8 mouse cellular contexts compared by ENCODE assay signal in the genomic region with DNA sequence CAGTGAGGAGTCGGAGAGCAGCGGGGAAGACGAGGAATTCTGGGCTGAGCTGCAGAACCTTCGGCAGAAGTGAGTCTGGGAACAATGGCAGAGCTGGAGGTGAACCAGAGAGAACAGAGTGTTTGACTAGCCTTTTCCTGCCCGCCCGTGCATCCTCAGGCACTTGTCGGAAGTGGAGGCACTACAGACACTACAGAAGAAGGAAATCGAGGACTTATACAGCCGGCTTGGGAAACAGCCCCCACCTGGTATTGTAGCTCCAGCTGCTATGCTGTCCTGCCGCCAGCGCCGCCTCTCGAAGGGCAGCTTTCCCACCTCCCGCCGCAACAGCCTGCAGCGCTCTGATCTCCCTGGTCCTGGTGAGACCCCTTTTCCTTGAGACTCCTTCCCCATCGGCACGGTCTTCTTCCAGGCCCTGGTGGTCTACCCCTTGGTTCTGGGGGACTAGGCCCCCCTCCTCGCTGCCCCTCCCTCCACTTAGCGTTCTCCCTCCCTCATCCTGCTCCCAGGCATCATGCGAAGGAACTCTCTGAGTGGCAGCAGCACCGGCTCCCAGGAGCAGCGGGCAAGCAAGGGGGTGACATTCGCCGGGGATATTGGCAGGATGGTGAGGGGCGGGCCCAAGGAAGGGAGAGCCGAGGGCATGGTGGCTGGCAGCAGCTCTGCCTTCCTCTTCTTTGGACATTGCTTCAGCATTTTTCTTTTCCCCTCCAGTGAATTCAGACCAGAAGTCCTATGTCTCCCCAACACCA. TPM values are rescaled to one million over a fixed set of nuclear protein-coding genes. Genes with fewer than 3 reads are reported as not detected.
DNase-seq lines count a peak whose midpoint lies in the region; ATAC-seq and TF ChIP-seq lines count a peak whose summit lies in the region.

No protein-coding gene starts in this region.

- no peak overlapping the region for H3K4me2 ChIP-seq in forebrain, embryonic 11.5 days (ENCODE audit: low read depth, low read length, severe bottlenecking)
- H3K4me2 ChIP-seq in forebrain, postnatal 0 days (ENCODE audit: low read depth), result no peak overlapping the region
- H3K4me2 ChIP-seq in neural tube, embryonic 11.5 days (ENCODE audit: low read depth), result peak overlapping the region; percentile 24; the same call in 1 of the 2 replicates
- H3K4me2 ChIP-seq in limb, embryonic 12.5 days, result peak overlapping the region; percentile 78; the same call in 1 of the 2 replicates

- no peak overlapping the region for H3K4me3 ChIP-seq in forebrain, embryonic 11.5 days (ENCODE audit: low read depth, low read length)
- no peak overlapping the region for H3K4me3 ChIP-seq in forebrain, postnatal 0 days (ENCODE audit: low read depth, low read length)
- no peak overlapping the region for H3K4me3 ChIP-seq in neural tube, embryonic 11.5 days (ENCODE audit: low read depth, low read length)
- no peak overlapping the region for H3K4me3 ChIP-seq in limb, embryonic 12.5 days (replicated peaks)

- 28% methylated on average over 27 of the region's 27 CpGs for WGBS in forebrain, embryonic 11.5 days
- 24% methylated on average over 27 of the region's 27 CpGs for WGBS in forebrain, postnatal 0 days
- WGBS in neural tube, embryonic 11.5 days, result 25% methylated on average over 27 of the region's 27 CpGs
- WGBS in limb, embryonic 12.5 days, result 29% methylated on average over 27 of the region's 27 CpGs

- ATAC-seq in forebrain, embryonic 11.5 days (replicated peaks; ENCODE audit: low FRiP score), result no peak
- no peak for ATAC-seq in forebrain, postnatal 0 days
- no peak for ATAC-seq in neural tube, embryonic 11.5 days (ENCODE audit: insufficient read depth, low FRiP score, low TSS enrichment)
- no peak for ATAC-seq in limb, embryonic 12.5 days (ENCODE audit: insufficient number of reproducible peaks, insufficient read depth, low FRiP score, low TSS enrichment, low read depth)
- no peak for ATAC-seq in erythroid progenitor cell, adult 5-6 weeks (replicated peaks; ENCODE audit: low FRiP score, poor library complexity, severe bottlenecking)

- DNase-seq in forebrain, embryonic 11.5 days (ENCODE audit: low spot score), result no peak
- no peak for DNase-seq in forebrain, postnatal 0 days
- DNase-seq in neural tube, embryonic 11.5 days (ENCODE audit: low spot score), result no peak
- no peak for DNase-seq in neural tube, embryonic 10.5 days (ENCODE audit: extremely low spot score, low spot score)
- no peak for DNase-seq in spleen, adult 12 weeks (ENCODE audit: low spot score)
- no peak for DNase-seq in frontal cortex, postnatal 14 days (ENCODE audit: low spot score in 2 of 2)

- H3K9me3 ChIP-seq in forebrain, embryonic 11.5 days (ENCODE audit: control insufficient read depth, low read length), result no peaks in the 10 kb centered on the region
- no peaks in the 10 kb centered on the region for H3K9me3 ChIP-seq in forebrain, postnatal 0 days (ENCODE audit: low read length)
- H3K9me3 ChIP-seq in neural tube, embryonic 11.5 days (ENCODE audit: control insufficient read depth, low read length), result no peaks in the 10 kb centered on the region
- H3K9me3 ChIP-seq in limb, embryonic 12.5 days, result no peaks in the 10 kb centered on the region

- peaks cover 3% of the 10 kb centered on the region; the same call in 1 of the 2 replicates for H3K27me3 ChIP-seq in forebrain, embryonic 11.5 days (ENCODE audit: control insufficient read depth, insufficient read depth, low read length)
- H3K27me3 ChIP-seq in forebrain, postnatal 0 days (ENCODE audit: insufficient read depth, low read length), result no peaks in the 10 kb centered on the region
- no peaks in the 10 kb centered on the region for H3K27me3 ChIP-seq in neural tube, embryonic 11.5 days (ENCODE audit: control insufficient read depth, insufficient read depth, low read length)
- peaks cover 22% of the 10 kb centered on the region for H3K27me3 ChIP-seq in limb, embryonic 12.5 days

- H3K27ac ChIP-seq in forebrain, embryonic 11.5 days (ENCODE audit: low read depth, low read length), result no peak overlapping the region
- no peak overlapping the region for H3K27ac ChIP-seq in forebrain, postnatal 0 days (ENCODE audit: low read depth, low read length)
- no peak overlapping the region for H3K27ac ChIP-seq in neural tube, embryonic 11.5 days (ENCODE audit: low read depth, low read length)
- H3K27ac ChIP-seq in limb, embryonic 12.5 days, result no peak overlapping the region

- TF ChIP-seq CTCF in forebrain, postnatal 0 days (IDR thresholded peaks at IDR 0.05; ENCODE audit: low read depth), result no peak

- peaks cover 9% of the 10 kb centered on the region for H3K4me1 ChIP-seq in forebrain, embryonic 11.5 days (replicated peaks; ENCODE audit: control insufficient read depth, insufficient read depth, low read length)
- peaks cover 12% of the 10 kb centered on the region for H3K4me1 ChIP-seq in forebrain, postnatal 0 days (ENCODE audit: insufficient read depth)
- H3K4me1 ChIP-seq in neural tube, embryonic 11.5 days (ENCODE audit: control insufficient read depth, insufficient read depth, low read length), result peaks cover 12% of the 10 kb centered on the region
- H3K4me1 ChIP-seq in limb, embryonic 12.5 days (replicated peaks), result peaks cover 23% of the 10 kb centered on the region

- H3K36me3 ChIP-seq in forebrain, embryonic 11.5 days (ENCODE audit: control insufficient read depth, insufficient read depth, low read length), result no peaks in the 10 kb centered on the region; the same call in 1 of the 2 replicates
- H3K36me3 ChIP-seq in forebrain, postnatal 0 days (ENCODE audit: insufficient read depth), result no peaks in the 10 kb centered on the region
- no peaks in the 10 kb centered on the region for H3K36me3 ChIP-seq in neural tube, embryonic 11.5 days (ENCODE audit: control insufficient read depth, insufficient read depth, low read length)
- H3K36me3 ChIP-seq in limb, embryonic 12.5 days, result peaks cover 16% of the 10 kb centered on the region; the same call in 1 of the 2 replicates

- H3K9ac ChIP-seq in forebrain, embryonic 11.5 days (ENCODE audit: low read length), result peak overlapping the region; percentile 20; the same call in 1 of the 2 replicates
- no peak overlapping the region for H3K9ac ChIP-seq in forebrain, postnatal 0 days
- 0 out of 2 replicates have a peak overlapping the region, but pooled peaks have one; percentile 14 for H3K9ac ChIP-seq in neural tube, embryonic 11.5 days (ENCODE audit: low read length)
- H3K9ac ChIP-seq in limb, embryonic 12.5 days (replicated peaks), result no peak overlapping the region

RNA-seq across cellular contexts. Expression of gene Cntd1, which starts 2.3 kb away (rescaled TPM):
- 1.3 and 2.0 TPM in 2 replicates for polyA plus RNA-seq in forebrain, embryonic 11.5 days (2014; fragmentation: Nextera tagmentation; extraction: Ambion mirVana)
- 0.10 and 0.15 TPM in 2 replicates for total RNA-seq in forebrain, postnatal 0 days (2014; rRNA removed)
- polyA plus RNA-seq in forebrain, postnatal 0 days (2015; fragmentation: Nextera tagmentation; extraction: Ambion mirVana), result 0.36 and 0.61 TPM in 2 replicates
- 1.6 and 2.5 TPM in 2 replicates for polyA plus RNA-seq in neural tube, embryonic 11.5 days (2014; fragmentation: Nextera tagmentation; extraction: Ambion mirVana)
- polyA plus RNA-seq in limb, embryonic 12.5 days (2016; fragmentation: Nextera tagmentation; extraction: Ambion mirVana), result 1.0 and 1.6 TPM in 2 replicates
- 5.8 and 10.1 TPM in 2 replicates for total RNA-seq in erythroid progenitor cell, adult 5-6 weeks (2015; ENCODE audit: low replicate concordance)
- 11.1 and 11.6 TPM in 2 replicates for total RNA-seq in erythroid progenitor cell, adult 5-6 weeks (2017; ENCODE audit: low replicate concordance)

RNA-seq across cellular contexts. Expression of gene Coa3, which starts 2.4 kb away (rescaled TPM):
- polyA plus RNA-seq in forebrain, embryonic 11.5 days (2014; fragmentation: Nextera tagmentation; extraction: Ambion mirVana), result 179 and 181 TPM in 2 replicates
- 110 and 140 TPM in 2 replicates for total RNA-seq in forebrain, postnatal 0 days (2014; rRNA removed)
- polyA plus RNA-seq in forebrain, postnatal 0 days (2015; fragmentation: Nextera tagmentation; extraction: Ambion mirVana), result 208 and 233 TPM in 2 replicates
- 190 and 196 TPM in 2 replicates for polyA plus RNA-seq in neural tube, embryonic 11.5 days (2014; fragmentation: Nextera tagmentation; extraction: Ambion mirVana)
- polyA plus RNA-seq in limb, embryonic 12.5 days (2016; fragmentation: Nextera tagmentation; extraction: Ambion mirVana), result 193 and 204 TPM in 2 replicates
- 19.8 and 33.1 TPM in 2 replicates for total RNA-seq in erythroid progenitor cell, adult 5-6 weeks (2015; ENCODE audit: low replicate concordance)
- 5.3 and 16.2 TPM in 2 replicates for total RNA-seq in erythroid progenitor cell, adult 5-6 weeks (2017; ENCODE audit: low replicate concordance)

RNA-seq across cellular contexts. Expression of gene Wnk4, which starts 16.1 kb away (rescaled TPM):
- 5.3 and 7.6 TPM in 2 replicates for polyA plus RNA-seq in forebrain, embryonic 11.5 days (2014; fragmentation: Nextera tagmentation; extraction: Ambion mirVana)
- 3.2 and 5.4 TPM in 2 replicates for total RNA-seq in forebrain, postnatal 0 days (2014; rRNA removed)
- 7.8 and 9.1 TPM in 2 replicates for polyA plus RNA-seq in forebrain, postnatal 0 days (2015; fragmentation: Nextera tagmentation; extraction: Ambion mirVana)
- 6.4 and 7.6 TPM in 2 replicates for polyA plus RNA-seq in neural tube, embryonic 11.5 days (2014; fragmentation: Nextera tagmentation; extraction: Ambion mirVana)
- 9.4 and 12.4 TPM in 2 replicates for polyA plus RNA-seq in limb, embryonic 12.5 days (2016; fragmentation: Nextera tagmentation; extraction: Ambion mirVana)
- 0.72 and 5.9 TPM in 2 replicates for total RNA-seq in erythroid progenitor cell, adult 5-6 weeks (2015; ENCODE audit: low replicate concordance)
- total RNA-seq in erythroid progenitor cell, adult 5-6 weeks (2017; ENCODE audit: low replicate concordance), result 2.8 and 3.1 TPM in 2 replicates

RNA-seq across cellular contexts. Expression of gene Vps25, which starts 23.0 kb away (rescaled TPM):
- 119 TPM in 2 replicates for polyA plus RNA-seq in forebrain, embryonic 11.5 days (2014; fragmentation: Nextera tagmentation; extraction: Ambion mirVana)
- total RNA-seq in forebrain, postnatal 0 days (2014; rRNA removed), result 71.7 and 75.8 TPM in 2 replicates
- 135 and 138 TPM in 2 replicates for polyA plus RNA-seq in forebrain, postnatal 0 days (2015; fragmentation: Nextera tagmentation; extraction: Ambion mirVana)
- 124 and 126 TPM in 2 replicates for polyA plus RNA-seq in neural tube, embryonic 11.5 days (2014; fragmentation: Nextera tagmentation; extraction: Ambion mirVana)
- 94.1 and 104 TPM in 2 replicates for polyA plus RNA-seq in limb, embryonic 12.5 days (2016; fragmentation: Nextera tagmentation; extraction: Ambion mirVana)
- 133 and 142 TPM in 2 replicates for total RNA-seq in erythroid progenitor cell, adult 5-6 weeks (2015; ENCODE audit: low replicate concordance)
- 27.3 and 31.7 TPM in 2 replicates for total RNA-seq in erythroid progenitor cell, adult 5-6 weeks (2017; ENCODE audit: low replicate concordance)

RNA-seq across cellular contexts. Expression of gene Becn1, which starts 25.6 kb away (rescaled TPM):
- 159 and 165 TPM in 2 replicates for polyA plus RNA-seq in forebrain, embryonic 11.5 days (2014; fragmentation: Nextera tagmentation; extraction: Ambion mirVana)
- total RNA-seq in forebrain, postnatal 0 days (2014; rRNA removed), result 107 and 177 TPM in 2 replicates
- polyA plus RNA-seq in forebrain, postnatal 0 days (2015; fragmentation: Nextera tagmentation; extraction: Ambion mirVana), result 133 and 145 TPM in 2 replicates
- 174 and 177 TPM in 2 replicates for polyA plus RNA-seq in neural tube, embryonic 11.5 days (2014; fragmentation: Nextera tagmentation; extraction: Ambion mirVana)
- polyA plus RNA-seq in limb, embryonic 12.5 days (2016; fragmentation: Nextera tagmentation; extraction: Ambion mirVana), result 126 and 129 TPM in 2 replicates
- total RNA-seq in erythroid progenitor cell, adult 5-6 weeks (2015; ENCODE audit: low replicate concordance), result 71.4 and 72.5 TPM in 2 replicates
- 273 TPM in 2 replicates for total RNA-seq in erythroid progenitor cell, adult 5-6 weeks (2017; ENCODE audit: low replicate concordance)

Comparison
In these comparisons a context has a peak if more than half of its experiments do, and no peak if none do; other contexts are left out.
1. H3K9ac ChIP-seq: peak in forebrain, embryonic 11.5 days (single experiment) and neural tube, embryonic 11.5 days (single experiment); none in forebrain, postnatal 0 days (single experiment) and limb, embryonic 12.5 days (single experiment).
2. H3K4me2 ChIP-seq: peak in neural tube, embryonic 11.5 days (single experiment) and limb, embryonic 12.5 days (single experiment); none in forebrain, embryonic 11.5 days (single experiment) and forebrain, postnatal 0 days (single experiment).